Mouse (Mus musculus) hindbrain, embryonic 13.5 days (tissue): ENCODE results near the gene Gm16181. TPM values are rescaled to one million over a fixed set of nuclear protein-coding genes. Genes with fewer than 3 reads are reported as not detected.
"Not testable (repeated sequence)": the region's sequence is repeated elsewhere in the genome, so short reads cannot be mapped to it uniquely, and the experiment has no call there.

Experiments
- ATAC-seq: fragments of 200-750 bp; cut with Nextera tagmentation; 2 replicates; pipeline ENCODE4 v1.8.0; 2017; ENCODE audit warnings: moderate TSS enrichment; ENCODE audit not compliant: low FRiP score
- H3K27ac ChIP-seq: fragments of 300-500 bp; sonication (generic); 2 replicates; pipeline ENCODE4 v1.5.1; 2015; ENCODE audit warnings: inconsistent platforms, mild to moderate bottlenecking, moderate library complexity
- H3K27me3 ChIP-seq: fragments of 300-500 bp; sonication (generic); 2 replicates; pipeline ENCODE4 v1.6.1; 2015; ENCODE audit warnings: mild to moderate bottlenecking, inconsistent platforms
- H3K36me3 ChIP-seq: fragments of 300-500 bp; sonication (generic); 2 replicates; pipeline ENCODE4 v1.6.1; 2015; ENCODE audit warnings: mild to moderate bottlenecking, inconsistent platforms
- H3K4me1 ChIP-seq: fragments of 300-500 bp; sonication (generic); replicated peaks from 2 replicates; pipeline ENCODE4 v1.6.1; 2015; ENCODE audit warnings: inconsistent platforms
- H3K4me2 ChIP-seq: fragments of 300-500 bp; sonication (generic); 2 replicates; pipeline ENCODE4 v1.6.1; 2015; ENCODE audit warnings: inconsistent platforms, mild to moderate bottlenecking, moderate library complexity
- H3K4me3 ChIP-seq: fragments of 300-500 bp; sonication (generic); 2 replicates; pipeline ENCODE4 v1.5.1; 2015; ENCODE audit warnings: mild to moderate bottlenecking, inconsistent platforms
- H3K9ac ChIP-seq: fragments of 300-500 bp; sonication (generic); 2 replicates; pipeline ENCODE4 v1.6.1; 2015; ENCODE audit warnings: mild to moderate bottlenecking, inconsistent platforms
- H3K9me3 ChIP-seq: fragments of 300-500 bp; sonication (generic); 2 replicates; pipeline ENCODE4 v1.6.1; 2016; ENCODE audit warnings: inconsistent platforms
- WGBS: fragments of 180-500 bp; shearing (Covaris S2); methylation state at CpG from one replicate; pipeline ENCODE4 v1.1.7; 2015; 5-methylcytosine and 5-hydroxymethylcytosine counted together
- polyA plus RNA-seq: library from polyadenylated mRNA; unstranded; fragments of >200 nt; fragmentation: Nextera tagmentation; extraction: Ambion mirVana; gene quantifications from 2 replicates; pipeline ENCODE4 v1.2.1, GENCODE M21; 2015

Gene Gm16181
- polyA plus RNA-seq, 1 experiment from 2014 or later, result 0.83 TPM

DNA sequence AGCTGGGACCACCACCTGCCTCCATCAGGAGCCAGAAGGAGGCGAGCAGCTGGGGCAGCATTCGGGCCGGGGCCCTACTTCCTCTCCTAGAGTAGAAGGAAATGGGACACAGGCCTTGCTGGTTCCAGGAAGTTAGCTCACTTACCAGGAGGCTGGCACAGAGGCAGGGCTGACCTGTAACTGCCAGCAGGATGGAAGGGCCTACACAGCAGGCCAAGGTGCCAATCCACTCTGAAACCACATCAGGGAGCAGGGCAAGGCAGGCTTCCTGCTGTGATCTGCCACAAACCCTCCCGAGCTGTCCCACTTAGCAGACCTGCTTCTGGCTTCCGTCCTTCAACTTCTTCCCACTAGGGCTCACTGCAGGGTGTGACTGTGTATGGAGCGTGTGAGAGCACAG is 1.7 kb downstream of the Gm16181 start:
- Histone ChIP-seq H3K27me3 (no peaks in the 10 kb centered on the region), H3K9me3 (no peaks in the 10 kb centered on the region), H3K9ac (0 out of 2 replicates have a peak overlapping the region, but pooled peaks have one; percentile 19), H3K4me2 (no peak overlapping the region), H3K4me1 (no peaks in the 10 kb centered on the region), H3K36me3 (peaks cover 55% of the 10 kb centered on the region), H3K27ac (no peak overlapping the region), H3K4me3 (no peak overlapping the region)
- no peak for ATAC-seq
- 68% methylated on average over 6 of the region's 6 CpGs for WGBS

DNA sequence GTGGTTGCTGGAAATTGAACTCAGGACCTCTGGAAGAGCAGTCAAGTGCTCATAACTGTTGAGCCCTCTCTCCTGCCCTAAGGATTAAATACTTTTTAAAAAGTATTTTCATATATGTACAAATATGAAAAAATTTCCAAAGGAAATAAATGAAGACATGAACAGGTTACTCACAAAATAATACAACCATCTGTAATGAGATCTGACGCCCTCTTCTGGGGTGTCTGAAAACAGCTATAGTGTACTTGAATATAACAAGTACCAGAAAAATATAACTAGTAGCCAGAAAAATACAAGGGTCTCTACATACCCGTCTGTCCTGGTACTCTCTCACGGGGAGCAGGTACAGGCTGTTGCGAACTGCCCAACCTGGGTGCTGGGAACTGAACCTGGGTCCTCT is 4.0 kb downstream of the Gm16181 start:
- H3K27me3 ChIP-seq, result no peaks in the 10 kb centered on the region
- H3K36me3 ChIP-seq, result peaks cover 70% of the 10 kb centered on the region
- H3K4me3 ChIP-seq, result no peak overlapping the region
- no peak overlapping the region for H3K4me2 ChIP-seq
- no peak for ATAC-seq
- H3K27ac ChIP-seq, result no peak overlapping the region
- H3K4me1 ChIP-seq, result no peaks in the 10 kb centered on the region
- no peaks in the 10 kb centered on the region for H3K9me3 ChIP-seq
- H3K9ac ChIP-seq, result no peak overlapping the region
- 95% methylated on average over 4 of the region's 4 CpGs for whole genome bisulfite sequencing

DNA sequence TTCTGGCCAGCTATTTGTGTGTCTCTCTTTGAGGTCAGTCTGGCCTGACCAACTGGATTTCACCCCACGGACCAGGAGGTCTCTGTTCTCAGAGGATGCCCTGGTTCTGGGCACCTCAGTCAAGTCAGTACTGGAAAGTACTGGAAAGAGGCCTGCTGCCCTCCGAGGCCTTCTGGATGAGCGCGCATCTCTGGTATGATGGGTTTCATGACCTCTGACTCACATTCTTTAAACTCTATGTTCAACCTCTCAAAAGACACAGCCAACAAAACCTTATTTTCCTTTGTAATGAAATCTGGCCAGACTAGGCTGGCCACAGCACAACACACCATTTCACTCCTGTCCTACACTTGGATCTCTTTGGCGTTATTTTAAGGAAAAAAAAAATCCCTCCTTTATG is 4.8 kb downstream of the Gm16181 start:
- peaks cover 67% of the 10 kb centered on the region for H3K36me3 ChIP-seq

DNA sequence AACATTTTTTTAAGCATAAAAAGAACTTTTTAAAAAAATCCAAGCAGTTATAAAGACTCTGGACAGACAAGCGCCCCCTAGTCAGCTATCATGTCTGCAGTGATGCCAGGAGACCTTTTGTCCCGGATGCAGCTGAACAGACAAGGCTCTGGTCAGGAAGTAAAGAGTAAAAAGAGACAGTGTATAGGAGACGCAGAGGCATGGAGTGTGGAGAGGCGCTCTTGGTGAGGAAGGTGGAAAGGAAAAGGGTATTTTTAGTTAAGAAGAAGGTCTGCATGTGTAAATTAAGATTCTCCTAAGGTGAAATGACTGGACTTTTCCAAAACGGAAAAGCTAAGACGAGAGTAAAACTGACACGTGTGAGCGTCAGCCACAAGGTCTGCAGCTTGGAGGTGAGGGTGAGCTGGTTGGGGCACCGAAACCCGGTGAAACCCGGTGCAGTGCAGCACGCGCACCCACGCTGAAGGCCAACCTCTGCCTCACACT is 6.0 kb downstream of the Gm16181 start:
- no peak overlapping the region for H3K4me2 ChIP-seq
- no peak overlapping the region for H3K9ac ChIP-seq
- no peak overlapping the region for H3K27ac ChIP-seq
- no peak for ATAC-seq
- H3K27me3 ChIP-seq, result no peaks in the 10 kb centered on the region
- H3K9me3 ChIP-seq, result no peaks in the 10 kb centered on the region
- no peak overlapping the region for H3K4me3 ChIP-seq
- H3K4me1 ChIP-seq, result peaks cover 4% of the 10 kb centered on the region
- peaks cover 67% of the 10 kb centered on the region for H3K36me3 ChIP-seq
- 87% methylated on average over 14 of the region's 14 CpGs for WGBS

More for the DNA sequence above, 4.8 kb downstream of the Gm16181 start:
- no peak overlapping the region for H3K4me2 ChIP-seq
- H3K27ac ChIP-seq, result no peak overlapping the region
- no peaks in the 10 kb centered on the region for H3K4me1 ChIP-seq
- no peaks in the 10 kb centered on the region for H3K27me3 ChIP-seq
- 96% methylated on average over 5 of the region's 5 CpGs for WGBS
- H3K9ac ChIP-seq, result no peak overlapping the region
- H3K4me3 ChIP-seq, result no peak overlapping the region
- ATAC-seq, result no peak
- no peaks in the 10 kb centered on the region for H3K9me3 ChIP-seq

DNA sequence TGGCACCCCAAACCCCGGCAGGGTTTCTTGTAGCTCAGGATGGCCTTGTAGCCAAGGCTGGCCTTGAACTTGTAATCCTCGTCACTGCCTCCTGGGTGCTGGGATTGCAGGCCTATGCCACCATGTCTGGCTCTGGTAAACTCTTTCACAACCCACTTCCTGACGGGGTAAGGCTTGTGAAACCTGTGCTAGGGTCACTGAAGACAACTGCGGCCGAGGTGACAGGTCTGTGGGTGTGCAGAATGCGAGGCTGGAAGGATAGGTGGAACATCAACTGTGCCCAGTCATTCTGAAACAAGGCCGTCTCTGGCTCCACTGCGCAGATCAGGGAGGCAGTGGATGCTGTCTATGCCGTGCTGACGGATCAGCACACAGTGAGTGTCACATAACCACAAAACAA is 10.4 kb downstream of the Gm16181 start:
- no peak for ATAC-seq
- 94% methylated on average over 10 of the region's 10 CpGs for WGBS
- Histone ChIP-seq H3K4me3 (no peak overlapping the region), H3K4me2 (no peak overlapping the region), H3K9me3 (no peaks in the 10 kb centered on the region), H3K27ac (no peak overlapping the region), H3K27me3 (no peaks in the 10 kb centered on the region), H3K4me1 (peaks cover 40% of the 10 kb centered on the region), H3K36me3 (peaks cover 51% of the 10 kb centered on the region), H3K9ac (peak overlapping the region; percentile 59; the same call in 1 of the 2 replicates)

DNA sequence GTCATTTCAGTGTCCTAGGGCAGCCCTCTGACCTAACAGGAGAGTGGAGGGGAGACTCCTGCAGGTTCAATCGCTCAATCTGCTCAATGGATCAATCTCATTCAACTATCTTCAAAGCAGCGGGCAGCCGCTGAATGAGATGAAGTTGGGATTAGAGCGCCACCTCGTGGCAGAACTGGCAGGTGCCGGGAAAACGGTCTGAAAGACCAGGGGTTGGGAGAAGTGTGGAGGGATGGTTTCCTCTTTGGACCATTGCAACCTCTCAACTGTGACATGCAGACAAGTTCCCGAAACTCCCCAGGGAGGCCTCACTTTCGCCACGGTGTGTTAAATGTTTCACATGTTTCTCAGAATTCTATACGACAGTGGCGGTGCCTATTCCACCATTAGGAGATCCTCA is 11.4 kb downstream of the Gm16181 start:
- H3K4me1 ChIP-seq, result peaks cover 47% of the 10 kb centered on the region
- no peaks in the 10 kb centered on the region for H3K9me3 ChIP-seq
- H3K27ac ChIP-seq, result no peak overlapping the region
- peaks cover 46% of the 10 kb centered on the region for H3K36me3 ChIP-seq
- H3K27me3 ChIP-seq, result no peaks in the 10 kb centered on the region
- no peak overlapping the region for H3K4me3 ChIP-seq
- ATAC-seq, result no peak
- H3K4me2 ChIP-seq, result peak overlapping the region; percentile 33; the same call in 1 of the 2 replicates
- peak overlapping the region; percentile 59 for H3K9ac ChIP-seq
- 12% methylated on average over 12 of the region's 12 CpGs for WGBS

DNA sequence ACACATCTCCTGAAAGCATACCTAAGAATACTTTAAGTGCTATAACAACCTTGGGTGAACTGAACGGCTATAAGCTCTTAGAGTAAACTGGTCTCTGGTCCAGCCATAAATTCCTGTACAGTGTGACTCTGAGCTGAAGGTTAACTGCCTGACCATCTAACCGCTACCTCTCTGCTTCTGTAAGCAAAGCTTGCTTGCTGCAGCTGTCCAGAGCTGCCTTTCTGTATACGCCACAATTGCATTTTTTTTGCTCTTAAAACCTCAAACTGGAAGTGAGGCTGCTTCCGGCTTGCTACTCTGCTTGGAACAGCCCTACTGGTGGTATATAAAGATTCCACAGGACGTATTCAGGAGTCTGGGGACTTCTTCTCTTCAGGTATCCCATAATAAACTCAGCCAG is 12.0 kb downstream of the Gm16181 start:
- H3K9ac ChIP-seq, result no peak overlapping the region
- no peak overlapping the region for H3K4me3 ChIP-seq
- WGBS, result 91% methylated on average over 5 of the region's 5 CpGs
- H3K27me3 ChIP-seq, result no peaks in the 10 kb centered on the region
- H3K9me3 ChIP-seq, result no peaks in the 10 kb centered on the region
- H3K27ac ChIP-seq, result no peak overlapping the region; the same call in 1 of the 2 replicates
- H3K36me3 ChIP-seq, result peaks cover 40% of the 10 kb centered on the region
- peaks cover 52% of the 10 kb centered on the region for H3K4me1 ChIP-seq
- no peak for ATAC-seq
- H3K4me2 ChIP-seq, result no peak overlapping the region

DNA sequence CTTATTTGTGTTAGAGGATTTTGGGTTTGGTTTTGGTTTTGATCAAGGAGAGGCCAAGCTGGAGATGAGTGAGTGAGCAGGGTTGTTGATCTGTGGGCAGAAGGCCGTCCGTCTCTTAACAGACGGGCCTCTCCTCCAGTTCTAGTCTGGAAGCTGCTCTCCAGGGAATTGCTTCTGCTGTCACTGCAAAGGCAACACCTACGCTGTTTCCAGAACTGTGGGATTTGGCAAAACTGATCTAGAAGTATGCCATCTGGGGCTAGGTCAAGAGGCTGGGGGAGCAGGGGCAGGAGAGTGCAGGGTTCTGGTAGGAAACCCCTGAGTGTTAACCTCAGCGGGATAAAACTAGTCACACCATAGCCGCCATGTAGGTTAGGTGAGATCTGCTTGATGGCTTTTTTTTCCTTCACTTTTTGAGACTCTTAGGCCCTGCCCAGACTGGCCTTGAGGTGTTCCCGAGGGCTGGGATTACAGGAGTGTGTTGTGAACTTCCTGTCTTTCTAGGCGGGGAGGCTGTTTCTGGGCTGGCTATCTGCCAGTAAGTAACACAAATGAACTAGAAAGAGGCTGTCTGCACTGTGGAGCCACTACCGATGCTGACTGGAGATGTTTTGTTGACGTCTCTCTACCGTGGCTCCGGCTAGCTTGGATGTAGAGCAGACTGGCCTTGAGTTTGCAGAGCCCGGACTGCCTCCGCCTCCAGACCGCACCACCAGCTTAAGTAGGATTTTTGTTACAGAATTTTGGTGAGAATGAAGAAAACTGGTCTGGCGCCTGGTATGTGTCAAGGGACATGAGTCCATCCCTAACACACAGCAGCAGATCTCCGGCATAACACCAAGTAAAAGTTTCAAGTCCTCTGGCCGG is 12.7 kb downstream of the Gm16181 start, which contains the start of gene Atp6v1g2:
Gene Atp6v1g2, plus strand, starts transcription at position 547 of the 867 bp plus-strand sequence.
- H3K27me3 ChIP-seq, result no peaks in the 10 kb centered on the region
- 80% methylated on average over 18 of the region's 18 CpGs for WGBS
- ATAC-seq, result no peak
- H3K4me1 ChIP-seq, result peaks cover 52% of the 10 kb centered on the region
- no peaks in the 10 kb centered on the region for H3K9me3 ChIP-seq
- peak within 1 kb of the TSS; percentile 58 for H3K4me3 ChIP-seq
- H3K9ac ChIP-seq, result peak within 1 kb of the TSS; percentile 91
- peak within 1 kb of the TSS; percentile 10; the same call in 1 of the 2 replicates for H3K27ac ChIP-seq
- H3K4me2 ChIP-seq, result peak within 1 kb of the TSS; percentile 93
- peaks cover 33% of the 10 kb centered on the region for H3K36me3 ChIP-seq

DNA sequence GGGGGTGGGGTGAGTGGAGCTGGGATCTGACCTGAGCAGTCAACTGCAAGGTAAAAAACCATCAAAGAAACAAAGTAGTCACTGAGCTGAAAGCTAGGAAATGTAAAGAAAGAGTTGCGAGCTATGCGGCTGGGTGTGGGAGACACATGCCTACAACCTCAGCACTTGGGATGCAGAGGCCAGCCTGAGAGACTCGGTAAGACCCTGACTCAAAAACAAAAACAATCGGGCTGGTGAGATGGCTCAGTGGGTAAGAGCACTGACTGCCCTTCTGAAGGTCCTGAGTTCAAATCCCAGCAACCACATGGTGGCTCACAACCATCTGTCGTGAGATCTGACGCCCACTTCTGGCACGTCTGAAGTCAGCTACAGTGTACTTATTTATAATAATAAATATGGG is 13.5 kb downstream of the Gm16181 start:
- Histone ChIP-seq H3K36me3 (peaks cover 26% of the 10 kb centered on the region), H3K4me2 (peak overlapping the region; percentile 93), H3K4me3 (peak overlapping the region; percentile 58; the same call in 1 of the 2 replicates), H3K4me1 (peaks cover 52% of the 10 kb centered on the region)
- WGBS, result 88% methylated on average over 7 of the region's 7 CpGs
- ATAC-seq, H3K9ac ChIP-seq, H3K27ac ChIP-seq, H3K9me3 ChIP-seq, H3K27me3 ChIP-seq: not testable (repeated sequence)

DNA sequence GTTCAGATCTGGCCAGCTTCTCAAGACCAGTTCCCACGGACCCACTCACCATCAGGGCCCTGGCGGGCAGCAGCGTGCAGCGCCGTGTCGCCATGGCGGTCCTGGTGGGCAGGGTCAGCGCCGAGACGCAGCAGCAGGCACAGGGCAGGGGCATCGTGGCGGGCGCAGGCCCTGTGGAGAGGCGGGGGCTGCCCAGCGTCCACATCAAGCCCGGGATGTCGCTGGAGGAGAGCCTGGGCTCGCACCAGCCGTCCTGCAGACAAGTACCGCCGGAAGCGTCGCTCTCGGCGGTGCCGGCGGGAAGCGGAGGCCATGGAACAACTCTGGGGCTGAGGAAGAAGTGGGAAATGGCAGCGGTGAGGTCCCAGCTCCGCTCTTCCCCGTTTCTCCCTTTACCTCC is 14.3 kb downstream of the Gm16181 start:
- WGBS, result 7% methylated on average over 31 of the region's 31 CpGs
- Histone ChIP-seq H3K27me3 (no peaks in the 10 kb centered on the region), H3K4me2 (peak overlapping the region; percentile 93), H3K36me3 (peaks cover 18% of the 10 kb centered on the region), H3K4me1 (peaks cover 54% of the 10 kb centered on the region), H3K4me3 (peak overlapping the region; percentile 58), H3K9me3 (no peaks in the 10 kb centered on the region), H3K27ac (peak overlapping the region; percentile 96), H3K9ac (peak overlapping the region; percentile 91)
- no peak for ATAC-seq

DNA sequence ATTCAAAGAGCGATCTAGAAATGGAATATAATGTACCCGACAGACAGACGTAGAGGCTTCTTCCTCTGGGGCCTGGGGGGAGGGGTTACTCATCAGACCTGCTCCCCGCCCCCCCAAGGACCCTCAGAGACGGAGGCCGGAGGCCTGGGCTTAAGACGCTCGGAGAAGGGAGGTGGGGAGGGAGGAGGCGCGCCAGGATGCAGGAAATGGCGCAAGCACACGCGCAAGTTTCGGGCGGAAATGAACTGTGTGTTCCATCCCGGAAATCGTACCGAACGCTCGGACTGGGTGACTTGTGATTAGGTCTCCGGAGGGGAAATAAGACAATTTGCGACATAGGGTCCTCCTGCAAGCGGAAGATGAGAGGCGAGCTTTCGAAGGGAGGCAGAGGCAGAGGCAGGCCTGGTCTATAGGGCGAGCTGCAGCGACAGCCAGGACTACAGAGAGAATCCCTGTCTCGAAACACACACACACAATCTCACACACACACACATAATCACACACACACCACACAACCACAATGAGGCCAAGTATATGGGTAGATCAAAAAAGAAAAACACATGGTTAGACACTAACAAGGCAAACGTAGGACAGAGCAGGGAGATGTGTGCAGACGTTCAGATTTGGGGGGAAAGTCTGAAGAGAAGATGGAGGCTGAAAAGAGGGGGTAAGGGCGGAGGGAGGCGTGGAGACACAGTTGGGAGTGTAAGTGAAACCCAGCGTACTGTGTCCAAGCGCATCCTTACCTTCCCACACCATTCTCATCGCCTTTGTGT is 15.2 kb downstream of the Gm16181 start, which contains the start of gene Nfkbil1:
Gene Nfkbil1, minus strand, starts transcription at position 179 of the 776 bp plus-strand sequence.
- peak within 1 kb of the TSS; percentile 93 for H3K4me2 ChIP-seq
- peak within 1 kb of the TSS; percentile 91 for H3K9ac ChIP-seq
- H3K9me3 ChIP-seq, result no peaks in the 10 kb centered on the region
- H3K36me3 ChIP-seq, result peaks cover 12% of the 10 kb centered on the region
- peaks cover 63% of the 10 kb centered on the region for H3K4me1 ChIP-seq
- H3K27ac ChIP-seq, result peak within 1 kb of the TSS; percentile 96
- H3K4me3 ChIP-seq, result peak within 1 kb of the TSS; percentile 58
- ATAC-seq, result peak; percentile 78
- WGBS, result under 1% methylated on average over 35 of the region's 35 CpGs
- no peaks in the 10 kb centered on the region for H3K27me3 ChIP-seq

DNA sequence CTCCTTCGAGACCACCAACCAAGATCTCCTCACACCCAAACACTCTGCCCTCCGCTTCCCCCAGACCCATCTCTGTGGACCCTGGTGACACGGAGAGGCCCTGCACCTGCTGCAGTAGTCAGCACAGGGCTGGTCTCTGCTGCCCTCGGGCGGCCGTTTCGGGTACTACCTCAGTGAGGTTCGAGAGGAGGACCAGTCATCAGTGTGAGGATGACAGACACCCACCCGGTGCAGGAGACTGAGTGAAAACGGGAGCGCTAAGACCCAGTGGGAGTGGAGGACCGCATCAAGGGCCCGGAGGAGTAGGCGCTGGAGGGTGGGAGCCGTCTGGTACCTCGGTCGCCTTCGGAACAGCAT is 15.7 kb downstream of the Gm16181 start:
- no peaks in the 10 kb centered on the region for H3K9me3 ChIP-seq
- H3K4me2 ChIP-seq, result peak overlapping the region; percentile 93
- WGBS, result under 1% methylated on average over 18 of the region's 18 CpGs
- H3K4me1 ChIP-seq, result peaks cover 62% of the 10 kb centered on the region
- peak overlapping the region; percentile 96 for H3K27ac ChIP-seq
- ATAC-seq, result peak; percentile 78
- H3K9ac ChIP-seq, result peak overlapping the region; percentile 91
- H3K27me3 ChIP-seq, result no peaks in the 10 kb centered on the region
- H3K4me3 ChIP-seq, result peak overlapping the region; percentile 58
- H3K36me3 ChIP-seq, result peaks cover 7% of the 10 kb centered on the region
